Mouse (Mus musculus): ENCODE results near the gene Gm49388. TPM values are rescaled to one million over a fixed set of nuclear protein-coding genes. Genes with fewer than 3 reads are reported as not detected.

The Gm49388 gene
- not detected in 2 replicates for polyA plus RNA-seq (2015; fragmentation: Nextera tagmentation; extraction: Ambion mirVana)

GRCm38 (mm10) chr7:127785308-127785707, at the start of gene Gm49388:
TSS of gene Gm49388 (plus strand) at chr7:127785608.

GRCm38 (mm10) chr7:127744366-127745045, 40.9 kb upstream of the Gm49388 start, which contains the start of gene Fbxl19:
TSS of gene Fbxl19 (plus strand) at chr7:127744543.

DNA sequence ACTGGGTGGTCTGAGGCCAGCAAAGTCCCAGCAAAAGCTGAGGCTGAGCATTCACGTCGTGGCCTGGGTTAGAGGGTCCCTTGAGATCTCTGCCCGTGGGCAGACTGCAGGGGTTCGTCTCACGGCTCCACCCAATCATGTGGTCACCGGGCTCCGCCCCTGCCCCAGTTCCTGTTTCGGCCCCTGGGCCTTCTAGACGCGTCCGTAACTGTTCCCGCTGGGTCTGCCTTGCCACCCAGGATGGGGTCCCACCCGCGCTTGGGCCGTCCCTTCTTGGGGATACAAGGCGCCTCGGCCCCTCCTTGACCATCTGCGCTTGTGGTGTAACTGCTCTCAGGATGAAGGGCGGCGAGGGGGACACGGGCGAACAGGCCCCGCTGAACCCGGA, 15.8 kb upstream of the Gm49388 start, which contains the start of gene Orai3:
Gene Orai3 (plus strand): TSS at position 165 of the 388 bp plus-strand sequence.

DNA sequence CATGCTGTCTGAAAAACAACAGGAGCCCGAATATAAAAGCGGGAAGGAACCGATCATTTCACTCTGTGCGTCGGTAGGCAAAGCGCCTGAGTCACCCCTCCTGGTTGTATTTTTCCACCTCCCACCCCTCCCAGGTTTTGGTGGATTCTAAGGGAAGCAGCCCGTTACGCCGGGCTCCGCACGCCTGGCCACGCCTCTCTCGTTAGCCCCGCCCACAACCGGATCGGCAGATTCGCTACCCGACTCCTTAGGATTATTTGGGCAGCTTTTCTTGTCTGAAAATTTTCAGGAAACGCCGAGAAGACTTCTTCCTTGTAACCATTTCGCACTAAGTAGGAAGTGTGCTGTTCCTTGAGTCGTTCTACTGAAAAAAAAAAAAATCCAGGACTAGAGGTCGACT, 9.0 kb upstream of the Gm49388 start, which contains the start of gene Setd1a:
Gene Setd1a (plus strand): TSS at position 245 of the 400 bp plus-strand sequence.

DNA sequence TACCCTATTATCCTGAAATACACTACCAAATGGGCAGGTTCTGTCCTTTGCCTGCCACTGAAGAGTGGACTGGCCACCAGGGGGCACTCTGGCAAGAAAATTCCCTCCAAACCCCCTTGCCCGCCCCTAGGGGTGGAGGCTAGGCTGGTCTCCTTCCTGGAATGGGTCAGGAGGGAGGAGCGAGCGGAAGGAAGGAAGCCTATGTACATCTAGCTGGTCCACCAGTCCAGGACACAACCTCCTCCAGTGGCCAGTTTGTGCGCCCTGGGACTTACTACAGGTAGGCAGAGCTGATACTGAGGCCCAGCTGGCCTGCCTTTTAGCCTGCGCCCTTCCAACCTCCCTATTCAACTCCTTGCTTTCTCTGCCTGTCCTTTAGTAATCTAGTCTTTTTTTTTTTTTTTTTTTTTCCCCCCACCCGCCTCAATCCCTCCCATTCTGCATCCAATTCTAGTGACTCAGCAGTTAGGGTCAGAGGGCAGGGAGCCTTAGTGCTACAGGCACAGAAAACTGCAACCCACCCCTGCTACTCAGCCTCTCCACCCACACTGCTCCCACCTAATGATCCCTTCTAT, 15.1 kb downstream of the Gm49388 start, which contains the start of gene Hsd3b7:
Gene Hsd3b7 (plus strand): TSS at position 170 of the 575 bp plus-strand sequence.

DNA sequence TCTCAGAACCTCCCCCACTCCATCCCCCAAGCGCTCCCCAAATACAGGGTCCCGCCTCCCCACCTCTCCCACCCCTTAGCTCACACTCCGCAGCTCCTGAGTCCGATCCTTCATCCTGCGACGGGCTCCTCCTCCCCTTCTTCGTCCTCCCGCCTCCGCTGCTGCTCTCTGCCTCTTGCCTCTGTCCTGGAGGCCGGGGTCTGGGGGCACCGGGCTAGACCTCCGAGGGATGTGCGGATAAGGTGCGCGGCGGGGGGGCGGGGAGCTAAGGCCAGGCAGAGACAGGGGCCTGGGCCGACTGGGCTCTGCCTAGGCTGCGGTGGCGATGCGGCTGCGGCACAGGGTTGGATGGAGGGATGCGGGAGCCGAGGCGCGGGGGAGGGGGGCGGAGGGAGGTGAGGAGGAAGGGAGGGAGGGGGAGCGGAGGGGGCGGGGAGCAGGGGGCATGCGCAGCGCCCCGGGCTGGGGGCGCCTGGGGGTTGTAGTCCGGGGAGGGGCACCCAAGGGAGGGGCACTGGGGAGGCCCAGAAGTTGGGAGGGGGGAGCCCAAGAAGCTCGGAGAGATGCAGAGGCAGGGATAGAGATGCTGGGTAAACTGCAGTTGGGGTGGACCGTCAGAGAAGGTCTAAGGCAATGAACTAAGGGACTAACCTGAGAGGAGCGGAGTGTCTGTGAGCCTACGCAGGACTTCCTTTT, 38.9 kb downstream of the Gm49388 start, which contains the start of the genes Stx4a and Stx1b:
Gene Stx4a (plus strand): TSS at position 119 of the 696 bp plus-strand sequence.
Gene Stx1b (minus strand): TSS at position 374 of the 696 bp plus-strand sequence.

Other genes starting within 250 kb of the Gm49388 start
- gene Tmem265, start 224.2 kb upstream of the Gm49388 start, polyA plus RNA-seq (2015; fragmentation: Nextera tagmentation; extraction: Ambion mirVana) = 4.3 and 4.5 TPM in 2 replicates
- gene Phkg2, start 212.3 kb upstream of the Gm49388 start, polyA plus RNA-seq (2015; fragmentation: Nextera tagmentation; extraction: Ambion mirVana) = 52.7 and 66.9 TPM in 2 replicates
- 9.6 and 12.3 TPM in 2 replicates for gene Ccdc189, start 197.0 kb upstream of the Gm49388 start, polyA plus RNA-seq (2015; fragmentation: Nextera tagmentation; extraction: Ambion mirVana)
- 26.0 and 28.3 TPM in 2 replicates for gene Rnf40, start 196.8 kb upstream of the Gm49388 start, polyA plus RNA-seq (2015; fragmentation: Nextera tagmentation; extraction: Ambion mirVana)
- gene Zfp629, start 169.8 kb upstream of the Gm49388 start, polyA plus RNA-seq (2015; fragmentation: Nextera tagmentation; extraction: Ambion mirVana) = 11.1 and 11.4 TPM in 2 replicates
- gene Bcl7c, start 76.7 kb upstream of the Gm49388 start, polyA plus RNA-seq (2015; fragmentation: Nextera tagmentation; extraction: Ambion mirVana) = 59.4 and 60.7 TPM in 2 replicates
- 5.3 and 5.8 TPM in 2 replicates for gene Ctf1, start 72.9 kb upstream of the Gm49388 start, polyA plus RNA-seq (2015; fragmentation: Nextera tagmentation; extraction: Ambion mirVana)
- gene Ctf2, start 53.4 kb upstream of the Gm49388 start, polyA plus RNA-seq (2015; fragmentation: Nextera tagmentation; extraction: Ambion mirVana) = 0.08 TPM in 1 of 2 replicates, not detected in the other
- 7.4 and 8.8 TPM in 2 replicates for gene Fbxl19, start 41.1 kb upstream of the Gm49388 start, polyA plus RNA-seq (2015; fragmentation: Nextera tagmentation; extraction: Ambion mirVana)
- gene Orai3, start 15.8 kb upstream of the Gm49388 start, polyA plus RNA-seq (2015; fragmentation: Nextera tagmentation; extraction: Ambion mirVana) = 13.2 and 13.7 TPM in 2 replicates
- gene Setd1a, start 8.9 kb upstream of the Gm49388 start, polyA plus RNA-seq (2015; fragmentation: Nextera tagmentation; extraction: Ambion mirVana) = 17.7 and 18.5 TPM in 2 replicates
- 12.2 and 12.5 TPM in 2 replicates for gene Hsd3b7, start 15.0 kb downstream of the Gm49388 start, polyA plus RNA-seq (2015; fragmentation: Nextera tagmentation; extraction: Ambion mirVana)
- gene Stx4a, start 38.7 kb downstream of the Gm49388 start, polyA plus RNA-seq (2015; fragmentation: Nextera tagmentation; extraction: Ambion mirVana) = 28.1 and 32.5 TPM in 2 replicates
- 78.8 and 97.1 TPM in 2 replicates for gene Stx1b, start 38.9 kb downstream of the Gm49388 start, polyA plus RNA-seq (2015; fragmentation: Nextera tagmentation; extraction: Ambion mirVana)
- 3.8 and 4.5 TPM in 2 replicates for gene Zfp646, start 90.6 kb downstream of the Gm49388 start, polyA plus RNA-seq (2015; fragmentation: Nextera tagmentation; extraction: Ambion mirVana)
- 21.9 and 22.7 TPM in 2 replicates for gene Zfp668, start 91.2 kb downstream of the Gm49388 start, polyA plus RNA-seq (2015; fragmentation: Nextera tagmentation; extraction: Ambion mirVana)
- gene Prss53, start 105.4 kb downstream of the Gm49388 start, polyA plus RNA-seq (2015; fragmentation: Nextera tagmentation; extraction: Ambion mirVana) = 0.76 and 0.77 TPM in 2 replicates
- not detected in 2 replicates for gene Gm21974, start 109.8 kb downstream of the Gm49388 start, polyA plus RNA-seq (2015; fragmentation: Nextera tagmentation; extraction: Ambion mirVana)
- 94.0 and 98.3 TPM in 2 replicates for gene Vkorc1, start 110.0 kb downstream of the Gm49388 start, polyA plus RNA-seq (2015; fragmentation: Nextera tagmentation; extraction: Ambion mirVana)
- gene Bckdk, start 118.5 kb downstream of the Gm49388 start, polyA plus RNA-seq (2015; fragmentation: Nextera tagmentation; extraction: Ambion mirVana) = 59.5 and 62.2 TPM in 2 replicates
- 32.9 and 34.4 TPM in 2 replicates for gene Kat8, start 126.9 kb downstream of the Gm49388 start, polyA plus RNA-seq (2015; fragmentation: Nextera tagmentation; extraction: Ambion mirVana)
- 0.75 and 0.80 TPM in 2 replicates for gene Prss8, start 144.5 kb downstream of the Gm49388 start, polyA plus RNA-seq (2015; fragmentation: Nextera tagmentation; extraction: Ambion mirVana)
- gene Prss36, start 161.1 kb downstream of the Gm49388 start, polyA plus RNA-seq (2015; fragmentation: Nextera tagmentation; extraction: Ambion mirVana) = 18.5 and 19.6 TPM in 2 replicates
- gene Fus, start 181.8 kb downstream of the Gm49388 start, polyA plus RNA-seq (2015; fragmentation: Nextera tagmentation; extraction: Ambion mirVana) = 283 and 308 TPM in 2 replicates
- 13.0 and 15.8 TPM in 2 replicates for gene Pycard, start 208.3 kb downstream of the Gm49388 start, polyA plus RNA-seq (2015; fragmentation: Nextera tagmentation; extraction: Ambion mirVana)
- gene Trim72, start 218.3 kb downstream of the Gm49388 start, polyA plus RNA-seq (2015; fragmentation: Nextera tagmentation; extraction: Ambion mirVana) = not detected in 2 replicates

Measured in neural tube, postnatal 0 days (tissue).